Mouse (Mus musculus) lung, embryonic 16.5 days (tissue): Measurements from ENCODE around the gene Pou2f1. TPM values are rescaled to one million over a fixed set of nuclear protein-coding genes. Genes with fewer than 3 reads are reported as not detected.

Experiments
- ATAC-seq: fragments of 200-750 bp; cut with Nextera tagmentation; 2 replicates; pipeline ENCODE4 v1.8.0; 2017; ENCODE audit warnings: low read depth, mild to moderate bottlenecking, moderate library complexity
- H3K27ac ChIP-seq: fragments of 300-500 bp; sonication (generic); 2 replicates; pipeline ENCODE4 v1.5.1; 2014; ENCODE audit warnings: mild to moderate bottlenecking, control low read depth, low read length
- H3K27me3 ChIP-seq: fragments of 300-500 bp; sonication (generic); 2 replicates; pipeline ENCODE4 v1.6.1; 2014; ENCODE audit warnings: low read depth, low read length, mixed read lengths; ENCODE audit not compliant: control insufficient read depth, insufficient read depth
- H3K36me3 ChIP-seq: fragments of 300-500 bp; sonication (generic); 2 replicates; pipeline ENCODE4 v1.6.1; 2014; ENCODE audit warnings: low read length; ENCODE audit not compliant: control insufficient read depth, insufficient read depth
- H3K4me1 ChIP-seq: fragments of 300-500 bp; sonication (generic); replicated peaks from 2 replicates; pipeline ENCODE4 v1.6.1; 2014; ENCODE audit warnings: low read length, mixed read lengths; ENCODE audit not compliant: control insufficient read depth, insufficient read depth
- H3K4me2 ChIP-seq: fragments of 300-500 bp; sonication (generic); 2 replicates; pipeline ENCODE4 v1.6.1; 2014; ENCODE audit warnings: low read depth, low read length, control low read depth
- H3K4me3 ChIP-seq: fragments of 300-500 bp; sonication (generic); 2 replicates; pipeline ENCODE4 v1.5.1; 2014; ENCODE audit warnings: mild to moderate bottlenecking, low read length, control low read depth
- H3K9ac ChIP-seq: fragments of 300-500 bp; sonication (generic); 2 replicates; pipeline ENCODE4 v1.6.1; 2014; ENCODE audit warnings: low read length, control low read depth
- H3K9me3 ChIP-seq: fragments of 300-500 bp; sonication (generic); 2 replicates; pipeline ENCODE4 v1.6.1; 2016; ENCODE audit warnings: low read length; ENCODE audit not compliant: control insufficient read depth
- WGBS: fragments of 180-500 bp; shearing (Covaris S2); extraction: QIAGEN DNeasy Blood & Tissue Kit; methylation state at CpG from one replicate; pipeline ENCODE4 v1.1.7; 2014; 5-methylcytosine and 5-hydroxymethylcytosine counted together
- polyA plus RNA-seq: library from polyadenylated mRNA; unstranded; fragments of >200 nt; fragmentation: Nextera tagmentation; extraction: Ambion mirVana; gene quantifications from 2 replicates; pipeline ENCODE4 v1.2.1, GENCODE M21; 2015

Gene Pou2f1
- polyA plus RNA-seq, 1 experiment from 2014 or later = 16.3 TPM

- Histone ChIP-seq H3K4me2 (no peak overlapping the region), H3K9me3 (no peaks in the 10 kb centered on the region), H3K4me3 (no peak overlapping the region), H3K27me3 (no peaks in the 10 kb centered on the region), H3K4me1 (no peaks in the 10 kb centered on the region), H3K36me3 (no peaks in the 10 kb centered on the region), H3K27ac (no peak overlapping the region), H3K9ac (no peak overlapping the region)
- ATAC-seq = no peak
- 58% methylated on average over 5 of the region's 5 CpGs for WGBS
Observed at GRCm38 (mm10) chr1:165933915-165934647, 68.4 kb downstream of the Pou2f1 start.

GRCm38 (mm10) chr1:165932842-165933241 is 69.6 kb downstream of the Pou2f1 start:
- H3K9ac ChIP-seq = no peak overlapping the region
- WGBS = 94% methylated on average over 2 of the region's 2 CpGs
- no peaks in the 10 kb centered on the region for H3K36me3 ChIP-seq
- H3K27ac ChIP-seq = no peak overlapping the region
- no peak overlapping the region for H3K4me2 ChIP-seq
- no peaks in the 10 kb centered on the region for H3K27me3 ChIP-seq
- H3K9me3 ChIP-seq = no peaks in the 10 kb centered on the region
- H3K4me3 ChIP-seq = no peak overlapping the region
- H3K4me1 ChIP-seq = no peaks in the 10 kb centered on the region
- ATAC-seq = no peak

GRCm38 (mm10) chr1:165930510-165930909 is 72.0 kb downstream of the Pou2f1 start:
- no peak for ATAC-seq
- no peak overlapping the region for H3K9ac ChIP-seq
- no peaks in the 10 kb centered on the region for H3K9me3 ChIP-seq
- no peak overlapping the region for H3K27ac ChIP-seq
- 83% methylated on average over 3 of the region's 3 CpGs for WGBS
- no peak overlapping the region for H3K4me3 ChIP-seq
- no peaks in the 10 kb centered on the region for H3K36me3 ChIP-seq
- H3K4me2 ChIP-seq = no peak overlapping the region
- no peaks in the 10 kb centered on the region for H3K27me3 ChIP-seq
- no peaks in the 10 kb centered on the region for H3K4me1 ChIP-seq

- no peak for ATAC-seq
- H3K4me2 ChIP-seq = no peak overlapping the region
- no peak overlapping the region for H3K4me3 ChIP-seq
- H3K36me3 ChIP-seq = no peaks in the 10 kb centered on the region
- no peaks in the 10 kb centered on the region for H3K27me3 ChIP-seq
- H3K9ac ChIP-seq = no peak overlapping the region
- no peak overlapping the region for H3K27ac ChIP-seq
- H3K4me1 ChIP-seq = no peaks in the 10 kb centered on the region
- H3K9me3 ChIP-seq = no peaks in the 10 kb centered on the region
- 82% methylated on average over 7 of the region's 7 CpGs for WGBS
Observed at GRCm38 (mm10) chr1:165927507-165928279, 74.8 kb downstream of the Pou2f1 start.

- no peaks in the 10 kb centered on the region for H3K4me1 ChIP-seq
- no peaks in the 10 kb centered on the region for H3K27me3 ChIP-seq
- H3K4me3 ChIP-seq = no peak overlapping the region
- WGBS = 84% methylated on average over 2 of the region's 2 CpGs
- no peak overlapping the region for H3K27ac ChIP-seq
- no peak for ATAC-seq
- H3K4me2 ChIP-seq = no peak overlapping the region
- H3K36me3 ChIP-seq = no peaks in the 10 kb centered on the region
- no peaks in the 10 kb centered on the region for H3K9me3 ChIP-seq
- H3K9ac ChIP-seq = no peak overlapping the region
Observed at GRCm38 (mm10) chr1:165925207-165925606, 77.3 kb downstream of the Pou2f1 start.

- 88% methylated on average over 1 of the region's 1 CpGs for WGBS
- no peaks in the 10 kb centered on the region for H3K27me3 ChIP-seq
- H3K9me3 ChIP-seq = no peaks in the 10 kb centered on the region
- ATAC-seq = no peak
- H3K27ac ChIP-seq = no peak overlapping the region
- H3K4me2 ChIP-seq = no peak overlapping the region
- 0 out of 2 replicates have a peak, but pooled peaks cover 3% of the 10 kb centered on the region for H3K4me1 ChIP-seq
- H3K36me3 ChIP-seq = no peaks in the 10 kb centered on the region
- H3K4me3 ChIP-seq = no peak overlapping the region
- H3K9ac ChIP-seq = no peak overlapping the region
Observed at GRCm38 (mm10) chr1:165922488-165922887, 80.0 kb downstream of the Pou2f1 start.

GRCm38 (mm10) chr1:165921026-165921425 is 81.5 kb downstream of the Pou2f1 start:
- Histone ChIP-seq H3K9ac (no peak overlapping the region), H3K4me2 (no peak overlapping the region), H3K36me3 (peaks cover 5% of the 10 kb centered on the region; the same call in 1 of the 2 replicates), H3K27me3 (no peaks in the 10 kb centered on the region), H3K4me3 (no peak overlapping the region), H3K4me1 (0 out of 2 replicates have a peak, but pooled peaks cover 3% of the 10 kb centered on the region), H3K27ac (no peak overlapping the region), H3K9me3 (no peaks in the 10 kb centered on the region)
- ATAC-seq = no peak
- 66% methylated on average over 3 of the region's 3 CpGs for WGBS

GRCm38 (mm10) chr1:165914416-165914801 is 88.1 kb downstream of the Pou2f1 start:
- no peak for ATAC-seq
- Histone ChIP-seq H3K4me1 (0 out of 2 replicates have a peak, but pooled peaks cover under 1% of the 10 kb centered on the region), H3K36me3 (peaks cover 5% of the 10 kb centered on the region; the same call in 1 of the 2 replicates), H3K4me3 (no peak overlapping the region), H3K9me3 (no peaks in the 10 kb centered on the region), H3K9ac (no peak overlapping the region), H3K4me2 (no peak overlapping the region), H3K27me3 (no peaks in the 10 kb centered on the region), H3K27ac (no peak overlapping the region)
- WGBS = 79% methylated on average over 2 of the region's 2 CpGs

GRCm38 (mm10) chr1:165913720-165914415 is 88.6 kb downstream of the Pou2f1 start:
- H3K4me1 ChIP-seq = no peaks in the 10 kb centered on the region
- peaks cover 5% of the 10 kb centered on the region; the same call in 1 of the 2 replicates for H3K36me3 ChIP-seq
- ATAC-seq = no peak
- no peak overlapping the region for H3K9ac ChIP-seq
- 80% methylated on average over 2 of the region's 2 CpGs for WGBS
- no peak overlapping the region for H3K27ac ChIP-seq
- H3K4me3 ChIP-seq = no peak overlapping the region
- H3K4me2 ChIP-seq = no peak overlapping the region
- H3K27me3 ChIP-seq = no peaks in the 10 kb centered on the region
- H3K9me3 ChIP-seq = no peaks in the 10 kb centered on the region
